Mouse (Mus musculus): Measurements from ENCODE around the gene Ccdc144b.

Ccdc144b gene

DNA sequence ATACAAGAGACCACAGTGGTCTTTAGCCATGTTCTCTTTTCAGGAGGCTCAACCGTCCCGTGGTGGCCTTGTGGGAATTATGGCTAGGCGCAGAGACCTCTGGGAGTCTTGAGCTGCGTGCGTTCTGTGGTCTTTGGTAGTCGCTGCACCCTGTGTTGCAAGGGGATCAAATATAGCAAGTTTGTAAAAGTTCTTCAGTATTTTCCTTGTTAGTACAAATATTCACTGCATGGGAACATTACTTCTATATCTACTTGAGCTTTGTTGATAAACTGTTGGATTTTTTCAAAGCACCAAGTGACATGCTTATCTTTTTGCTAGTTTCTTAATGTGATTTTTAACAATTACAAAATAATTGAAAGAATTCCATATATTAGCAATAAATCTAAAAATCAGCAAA lies at the start of gene Ccdc144b:
Gene Ccdc144b (minus strand): TSS at position 101 of the 400 bp plus-strand sequence.
- DNase-seq = no peak

DNA sequence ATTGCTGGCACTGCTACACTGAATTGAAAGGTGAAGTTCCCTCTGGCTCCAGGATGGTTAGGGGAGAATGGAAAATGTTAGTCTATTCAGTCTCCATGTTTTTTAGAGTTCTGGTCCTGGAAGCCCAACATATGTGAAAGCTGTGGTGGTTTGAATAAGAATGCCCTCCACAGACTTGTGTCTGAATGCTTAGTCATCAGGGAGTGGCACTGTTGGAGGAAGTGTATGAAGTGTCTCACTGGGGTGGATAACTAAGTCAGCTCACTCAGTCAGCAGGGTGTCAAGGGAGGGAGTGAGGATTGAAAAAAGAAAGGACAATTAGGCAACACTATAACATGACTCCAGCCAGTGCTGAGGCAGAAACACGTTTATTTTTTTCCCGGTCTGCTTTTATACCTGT lies 42.0 kb upstream of the Ccdc144b start:
- DNase-seq = no peak

DNA sequence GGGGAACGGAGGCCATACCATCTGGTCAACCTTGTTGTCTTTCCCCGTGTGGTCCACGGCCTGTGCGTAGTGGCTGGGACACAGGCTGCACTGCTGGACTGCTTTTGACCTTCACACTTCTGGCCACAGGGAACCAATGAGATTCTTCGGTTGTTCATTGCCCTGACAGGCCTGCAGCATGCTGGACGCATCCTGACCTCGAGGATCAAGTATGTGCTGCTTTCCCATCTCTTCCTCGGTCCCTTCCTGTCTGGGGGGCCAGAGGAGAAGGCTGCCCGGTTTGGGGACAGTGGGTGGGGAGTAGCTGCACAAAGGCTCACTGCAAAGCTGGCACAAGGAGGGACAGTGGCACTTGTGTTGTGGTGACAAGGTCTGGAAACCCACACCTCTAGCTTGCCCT lies 34.2 kb upstream of the Ccdc144b start:
- no peak for DNase-seq

DNA sequence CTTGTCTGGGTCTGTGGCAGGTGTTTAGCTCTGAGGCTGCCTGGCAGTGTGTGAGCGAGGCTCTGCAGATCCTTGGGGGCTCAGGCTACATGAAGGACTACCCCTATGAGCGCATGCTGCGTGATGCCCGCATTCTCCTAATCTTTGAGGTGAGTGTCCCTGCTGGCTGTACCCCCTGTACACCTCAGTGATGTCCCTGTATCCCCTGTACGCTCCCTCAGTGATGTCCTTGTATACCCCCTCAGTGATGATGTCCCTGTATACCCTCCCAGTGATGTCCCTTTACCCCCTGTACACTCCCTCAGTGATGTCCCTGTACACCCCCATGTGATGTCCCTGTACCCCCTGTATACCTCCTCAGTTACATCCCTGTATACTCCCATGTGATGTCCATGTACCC lies 32.0 kb upstream of the Ccdc144b start:
- no peak for DNase-seq

DNA sequence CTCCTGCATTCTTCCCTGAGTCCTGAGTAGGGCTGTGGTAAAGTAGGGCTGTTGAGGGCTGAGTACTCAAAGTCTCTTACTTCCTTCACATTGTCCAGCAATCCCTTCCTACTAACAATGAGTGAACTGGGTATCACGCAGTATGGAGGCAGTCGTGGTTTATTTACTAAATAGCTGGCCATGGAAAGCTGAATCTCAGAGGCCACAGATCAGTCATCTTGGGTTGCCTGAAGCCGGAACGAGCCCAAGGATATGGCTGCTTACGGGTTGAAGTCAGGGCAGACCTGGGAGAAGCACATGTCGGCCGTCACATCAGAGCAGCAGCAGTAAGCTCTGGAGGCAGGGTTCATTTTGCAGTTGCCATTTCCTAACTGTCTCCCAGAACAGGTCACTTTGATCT lies 30.0 kb upstream of the Ccdc144b start:
- no peak for DNase-seq

DNA sequence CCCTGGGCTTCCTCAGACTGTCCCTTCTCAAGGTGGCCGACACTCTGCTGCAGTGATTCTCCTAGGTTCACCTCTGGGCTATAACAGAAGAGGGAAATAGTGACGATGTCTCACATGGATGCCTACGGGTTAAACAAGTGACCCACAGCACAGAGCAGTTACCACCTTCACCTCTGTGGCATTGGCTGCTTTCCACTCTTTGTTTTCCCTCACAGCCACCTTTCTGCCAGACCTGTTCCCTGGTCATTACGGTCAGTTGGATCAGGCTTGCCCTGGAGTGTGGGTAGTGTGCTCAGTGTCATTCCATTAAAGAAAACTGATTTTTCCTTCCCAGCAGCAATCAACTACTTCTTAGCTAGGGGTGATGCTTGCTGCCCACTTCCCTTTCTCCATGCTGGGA lies 29.5 kb upstream of the Ccdc144b start:
- DNase-seq = no peak

DNA sequence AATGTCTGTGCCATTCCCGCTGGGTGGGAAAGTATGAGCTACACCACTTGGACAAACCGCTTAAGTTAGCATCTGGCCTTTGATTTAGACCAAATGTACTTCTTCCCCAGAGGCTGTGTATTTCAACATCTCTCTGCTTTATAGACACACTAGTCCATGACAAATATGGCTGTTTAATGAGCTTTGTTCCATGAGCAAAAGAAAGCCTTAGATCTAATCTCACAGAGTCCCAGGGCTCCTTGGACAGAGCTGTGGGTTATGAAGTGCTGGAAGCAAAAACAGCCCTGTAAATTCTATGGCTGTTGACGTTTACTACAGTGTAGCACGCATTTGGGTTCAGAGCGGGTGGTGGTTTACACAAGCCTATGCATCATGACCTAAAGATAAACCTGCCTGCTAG lies 27.4 kb upstream of the Ccdc144b start:
- DNase-seq = no peak

DNA sequence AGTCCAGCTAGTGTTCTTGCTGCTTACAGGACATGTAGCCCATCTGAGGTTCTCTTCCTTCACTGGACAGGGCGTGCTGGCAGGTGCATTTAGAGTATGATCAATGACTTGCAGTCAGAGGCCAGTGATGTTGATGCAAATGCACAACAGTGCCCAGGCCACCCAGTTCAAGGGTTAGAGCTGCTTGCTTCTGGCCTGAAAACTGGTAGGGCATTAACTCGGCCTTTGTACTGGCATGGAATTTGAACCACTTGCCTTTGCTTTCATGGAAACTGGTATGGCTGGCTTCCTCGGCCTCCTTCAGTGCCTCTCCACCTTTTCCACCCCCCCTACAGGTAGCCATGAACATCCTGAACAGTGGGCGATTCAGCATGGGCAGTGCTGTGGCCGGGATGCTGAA lies 26.5 kb upstream of the Ccdc144b start:
- DNase-seq = no peak

DNA sequence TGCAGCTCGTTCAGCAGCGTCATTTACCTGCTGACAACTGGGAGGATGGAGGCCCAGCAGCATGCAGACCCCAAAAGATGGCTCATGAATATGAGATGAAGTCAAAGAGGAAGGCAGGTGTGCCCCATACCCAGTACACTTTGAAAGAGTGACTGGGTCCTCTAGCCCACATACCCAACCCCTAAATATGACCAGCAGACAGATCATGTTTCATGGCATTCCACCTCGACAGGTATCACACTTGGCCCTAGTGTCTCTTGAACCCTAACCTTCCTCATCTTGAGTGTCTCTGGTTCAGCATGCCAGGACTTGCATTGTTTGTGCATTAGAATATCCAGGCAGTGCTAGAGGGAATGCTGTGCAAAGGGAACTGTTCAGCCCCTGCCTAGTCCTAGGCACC lies 24.0 kb upstream of the Ccdc144b start:
- DNase-seq = no peak

DNA sequence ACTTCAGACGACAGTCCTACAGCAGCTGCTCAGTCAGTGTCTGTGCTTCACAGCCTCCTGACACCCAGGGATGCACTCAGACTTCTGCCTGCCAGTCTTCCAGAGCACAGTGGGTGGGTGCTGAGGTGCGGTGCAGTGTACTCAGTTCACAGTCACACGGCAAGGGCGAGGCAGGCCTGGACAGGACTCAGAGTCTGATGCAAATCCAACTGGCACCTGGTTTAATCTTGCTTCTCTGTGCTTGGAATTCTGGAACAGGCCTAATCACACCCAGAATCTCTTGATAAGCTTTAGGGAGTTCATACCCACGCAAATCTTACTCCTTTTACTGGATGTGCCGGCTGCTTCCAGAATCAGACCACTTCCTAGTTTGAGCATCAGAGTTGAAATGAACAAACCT lies 22.1 kb upstream of the Ccdc144b start:
- DNase-seq = no peak

DNA sequence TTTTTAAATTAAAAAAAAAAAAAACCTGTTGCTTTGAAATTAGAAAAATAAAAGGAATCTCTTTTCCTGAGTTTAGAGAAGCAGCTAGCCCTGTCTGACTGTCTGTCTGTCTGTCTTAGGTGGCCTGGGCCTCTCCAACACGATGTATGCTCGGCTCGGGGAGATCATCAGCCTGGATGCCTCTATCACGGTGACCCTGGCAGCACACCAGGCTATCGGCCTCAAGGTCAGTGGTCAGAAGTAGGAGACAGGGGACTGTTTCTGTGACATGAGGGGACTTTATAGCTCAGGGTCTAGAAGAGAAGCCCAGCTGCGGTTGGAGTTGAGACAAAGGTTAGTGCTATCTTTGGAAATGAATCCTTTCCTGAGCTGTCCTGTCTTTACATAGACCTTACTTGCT lies 20.9 kb upstream of the Ccdc144b start:
- DNase-seq = no peak

DNA sequence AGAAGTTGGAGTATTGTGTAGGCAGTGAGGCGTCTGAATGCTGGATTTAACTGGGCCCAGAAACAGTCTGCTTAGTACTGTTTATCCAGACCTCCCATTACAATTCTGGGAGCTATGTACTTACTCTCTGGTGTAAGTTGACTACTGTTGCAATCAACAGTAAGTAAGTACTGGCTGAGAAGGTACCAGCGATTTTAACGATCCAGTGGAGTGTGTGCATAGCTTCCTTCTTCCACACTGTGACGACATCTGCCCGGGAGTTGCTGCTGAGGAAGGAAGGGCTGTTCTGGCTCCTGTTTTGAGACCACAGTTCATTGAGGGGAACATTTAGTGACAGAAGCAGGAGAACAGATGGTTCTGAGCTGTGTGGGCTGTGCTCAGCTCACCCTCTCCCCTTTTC lies 17.7 kb upstream of the Ccdc144b start:
- DNase-seq = no peak

DNA sequence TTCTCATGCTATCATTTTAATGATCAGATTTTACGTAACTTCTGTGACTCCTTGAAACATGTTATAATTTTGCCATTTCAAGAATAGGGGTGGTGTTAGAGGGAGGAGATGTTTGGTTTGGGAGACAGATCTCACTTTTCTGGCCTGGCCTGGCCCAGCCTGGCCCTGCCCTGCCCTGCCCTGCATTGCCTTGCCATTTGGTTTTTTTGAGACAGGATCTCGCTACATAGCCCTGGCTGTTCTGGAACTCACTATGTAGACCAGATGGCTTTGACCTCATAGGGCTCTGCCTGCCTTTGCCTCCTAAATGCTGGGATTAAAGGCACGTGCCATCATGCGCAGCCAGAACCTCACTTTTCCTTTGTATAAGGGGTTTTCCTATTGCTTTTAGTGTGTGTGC lies 17.1 kb upstream of the Ccdc144b start:
- no peak for DNase-seq

DNA sequence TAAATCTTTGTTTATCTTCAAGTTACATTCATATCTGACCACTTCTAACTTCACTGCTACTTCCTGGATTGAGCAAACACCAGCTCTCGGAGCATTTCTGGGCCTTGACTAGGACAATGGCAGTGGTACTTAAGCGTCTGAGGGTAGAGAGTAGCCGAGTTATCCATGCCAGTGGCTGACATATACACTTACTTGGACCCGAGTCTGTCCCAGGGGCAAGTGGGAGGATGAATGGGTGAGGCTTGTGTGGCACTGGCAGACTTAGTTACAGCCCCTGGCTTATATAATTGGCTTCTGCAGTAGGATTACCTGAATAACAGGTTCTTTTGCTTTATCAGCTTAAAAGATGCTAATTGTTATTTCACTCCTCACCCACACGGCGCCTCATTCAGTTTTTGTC lies 14.4 kb upstream of the Ccdc144b start:
- no peak for DNase-seq

DNA sequence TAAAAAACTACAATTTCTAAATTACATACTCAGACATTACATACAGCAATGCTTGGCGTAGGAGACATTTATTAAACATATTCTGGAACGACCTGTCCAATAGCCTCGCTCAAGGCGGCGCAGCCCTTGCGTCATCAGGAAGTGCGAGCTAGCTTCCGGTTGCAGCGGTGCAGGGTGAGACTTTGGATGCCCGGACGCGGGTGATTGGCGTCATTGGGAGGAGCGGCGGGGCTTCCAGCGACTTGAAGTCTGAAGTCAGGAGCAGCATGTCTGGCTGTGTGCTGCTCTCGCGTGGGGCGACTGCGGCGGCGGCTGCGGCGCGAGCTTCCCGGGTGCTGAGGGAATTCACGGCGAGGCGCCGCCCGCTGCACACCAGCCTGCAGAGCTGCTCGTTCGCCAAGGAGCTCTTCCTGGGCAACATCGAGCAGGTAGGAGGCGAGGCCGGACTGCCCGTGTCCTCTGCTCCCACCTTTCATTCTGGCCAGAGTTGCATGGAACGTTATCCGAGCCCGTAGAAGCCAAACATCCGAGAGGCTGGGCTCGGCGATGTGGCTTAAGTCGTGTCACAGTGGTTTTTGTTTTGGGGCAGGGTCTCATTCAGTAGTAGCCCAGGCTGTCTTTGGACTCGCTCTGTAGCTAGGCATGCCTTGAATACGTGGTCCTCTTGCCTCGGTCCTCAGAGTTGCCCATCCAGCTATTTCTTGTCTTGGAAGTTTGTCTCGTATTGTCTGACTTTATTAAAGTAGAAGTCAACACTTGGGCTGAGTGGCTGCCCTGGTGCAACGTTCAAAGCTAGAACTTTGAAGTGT lies 12.7 kb upstream of the Ccdc144b start, which contains the start of gene Acad9:
Gene Acad9 (plus strand): TSS at position 137 of the 809 bp plus-strand sequence.
- peak; percentile 95 to 96 for DNase-seq

DNA sequence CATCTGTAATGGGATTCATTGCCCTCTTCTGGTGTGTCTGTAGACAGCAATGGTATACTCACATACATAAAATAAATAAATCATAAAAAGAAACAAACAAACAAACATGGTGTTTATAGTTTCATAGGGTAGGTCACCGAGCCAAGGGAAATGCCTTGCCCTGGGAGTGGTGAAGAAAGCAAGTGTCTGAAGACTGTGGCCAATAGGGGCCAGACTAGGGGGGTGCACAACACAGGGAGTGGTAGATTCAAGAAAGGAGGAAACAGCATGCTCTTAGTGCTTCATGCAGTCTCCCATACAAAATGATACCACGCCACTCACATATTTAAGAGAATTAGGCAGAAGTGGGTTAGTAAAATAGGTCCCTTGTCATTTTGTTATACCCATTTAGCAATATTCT lies 11.8 kb upstream of the Ccdc144b start:
- DNase-seq = peak in 1 of 2 experiments; percentile 12

DNA sequence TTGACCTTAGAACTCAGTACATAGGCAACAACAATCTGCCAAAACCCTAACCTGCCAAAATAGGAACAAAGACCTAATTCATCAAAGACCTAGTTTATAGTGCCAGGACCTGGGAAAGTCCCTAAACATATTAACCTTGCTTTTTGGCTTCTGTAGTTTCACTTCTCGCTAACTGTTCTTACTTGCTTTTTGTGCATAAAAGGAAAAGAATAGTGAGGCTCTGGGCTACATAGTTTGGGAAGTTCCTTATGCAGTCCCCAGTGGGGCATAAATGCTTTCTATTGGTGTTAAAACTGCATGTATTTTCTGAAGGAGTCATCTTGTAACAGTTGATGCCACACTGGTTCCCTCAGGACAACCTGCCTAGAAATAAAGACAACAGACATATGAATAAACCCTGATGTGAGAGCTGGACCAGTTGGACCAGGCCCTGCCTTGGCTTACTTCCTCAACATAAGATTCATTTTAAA lies 11.3 kb upstream of the Ccdc144b start:
- DNase-seq = no peak

DNA sequence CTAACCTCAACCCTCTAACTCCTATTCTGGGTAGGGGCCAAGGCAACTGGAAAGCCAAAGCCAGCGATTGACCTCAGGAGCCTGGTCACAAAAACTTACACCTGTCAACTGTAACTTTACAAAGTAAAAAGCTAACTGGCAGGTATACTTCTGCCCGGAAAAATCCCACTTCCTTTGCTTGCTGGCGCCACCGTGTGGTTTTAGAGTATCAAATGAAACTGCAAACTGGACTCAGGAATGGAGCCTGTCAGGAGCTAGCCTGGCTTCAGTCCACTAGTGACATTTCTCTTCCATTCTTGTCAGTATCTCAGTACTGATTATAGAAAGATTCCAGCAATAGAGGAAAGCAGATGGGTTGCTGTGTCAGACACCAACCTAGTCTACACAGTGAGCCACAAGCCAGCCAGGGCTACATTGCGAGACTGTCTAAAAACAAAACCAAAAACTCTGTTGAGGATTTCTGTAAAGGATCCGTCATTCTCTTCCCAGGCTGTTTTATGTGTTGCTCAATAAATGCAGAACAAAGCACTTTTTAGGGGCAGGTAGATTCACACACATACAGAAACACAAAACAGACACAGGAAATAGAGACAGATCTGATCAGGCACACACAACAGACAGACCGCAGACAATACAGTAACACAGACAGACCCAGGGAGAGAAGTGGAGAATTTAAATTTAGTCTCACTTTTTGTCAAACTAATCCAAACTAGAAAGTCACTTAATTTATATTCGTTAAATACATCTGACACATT lies 6.9 kb upstream of the Ccdc144b start:
- peak; percentile 74 to 82 for DNase-seq

DNA sequence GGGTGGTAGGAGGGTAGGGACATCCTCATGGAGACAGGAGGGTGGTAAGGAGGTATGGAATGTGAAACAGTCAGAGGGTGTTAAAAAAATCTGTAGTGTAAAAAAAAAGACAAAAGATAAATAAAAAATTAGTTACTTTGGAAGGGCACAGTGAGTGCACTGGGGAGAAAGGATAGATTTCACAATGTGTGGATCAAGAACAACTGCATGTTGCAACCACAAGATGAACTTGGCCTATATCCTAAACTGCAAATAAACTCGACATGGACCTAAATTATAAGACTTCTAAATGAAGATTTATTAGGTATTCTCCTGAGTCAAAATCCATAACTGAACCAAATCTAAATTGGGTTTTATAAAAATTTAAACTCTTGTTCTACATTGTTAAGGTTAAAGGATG lies 4.2 kb downstream of the Ccdc144b start:
- no peak for DNase-seq

DNA sequence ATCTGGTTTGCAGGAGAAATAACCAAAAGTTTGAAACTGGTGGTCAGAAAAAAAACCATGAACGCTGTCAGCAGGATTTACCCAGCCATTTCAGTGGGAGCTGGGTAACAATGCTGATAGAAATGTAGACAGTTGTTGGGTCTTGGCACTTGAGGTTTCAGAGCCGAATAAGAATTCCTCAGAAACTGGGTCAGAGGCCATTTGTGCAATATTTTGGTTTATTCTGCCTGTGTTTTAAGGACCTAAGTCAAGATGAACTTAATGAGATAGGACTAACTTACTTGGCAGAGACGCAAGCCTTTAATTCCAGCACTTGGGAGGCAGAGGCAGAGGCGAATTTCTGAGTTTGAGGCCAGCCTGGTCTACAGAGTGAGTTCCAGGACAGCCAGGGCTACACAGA lies 8.3 kb downstream of the Ccdc144b start:
- no peak for DNase-seq

DNA sequence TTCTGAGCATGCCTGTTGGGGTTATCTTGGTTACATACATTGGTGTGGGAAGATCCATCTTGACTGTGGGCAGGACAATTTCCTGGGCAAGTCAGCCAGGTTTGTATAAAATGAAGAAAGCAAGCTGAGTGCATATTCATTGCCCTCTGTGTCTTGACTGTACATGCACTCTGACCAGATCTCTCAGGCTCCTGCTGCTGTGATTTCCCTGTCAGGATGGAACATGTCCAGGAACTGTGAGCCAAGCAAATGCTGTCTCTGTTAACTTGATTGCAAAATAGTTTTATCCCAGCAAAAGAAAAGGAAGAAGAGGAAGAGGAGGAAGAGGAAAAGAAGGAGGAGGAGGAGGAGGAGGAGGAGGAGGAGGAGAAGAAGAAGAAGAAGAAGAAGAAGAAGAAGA lies 8.8 kb downstream of the Ccdc144b start:
- no peak for DNase-seq

DNA sequence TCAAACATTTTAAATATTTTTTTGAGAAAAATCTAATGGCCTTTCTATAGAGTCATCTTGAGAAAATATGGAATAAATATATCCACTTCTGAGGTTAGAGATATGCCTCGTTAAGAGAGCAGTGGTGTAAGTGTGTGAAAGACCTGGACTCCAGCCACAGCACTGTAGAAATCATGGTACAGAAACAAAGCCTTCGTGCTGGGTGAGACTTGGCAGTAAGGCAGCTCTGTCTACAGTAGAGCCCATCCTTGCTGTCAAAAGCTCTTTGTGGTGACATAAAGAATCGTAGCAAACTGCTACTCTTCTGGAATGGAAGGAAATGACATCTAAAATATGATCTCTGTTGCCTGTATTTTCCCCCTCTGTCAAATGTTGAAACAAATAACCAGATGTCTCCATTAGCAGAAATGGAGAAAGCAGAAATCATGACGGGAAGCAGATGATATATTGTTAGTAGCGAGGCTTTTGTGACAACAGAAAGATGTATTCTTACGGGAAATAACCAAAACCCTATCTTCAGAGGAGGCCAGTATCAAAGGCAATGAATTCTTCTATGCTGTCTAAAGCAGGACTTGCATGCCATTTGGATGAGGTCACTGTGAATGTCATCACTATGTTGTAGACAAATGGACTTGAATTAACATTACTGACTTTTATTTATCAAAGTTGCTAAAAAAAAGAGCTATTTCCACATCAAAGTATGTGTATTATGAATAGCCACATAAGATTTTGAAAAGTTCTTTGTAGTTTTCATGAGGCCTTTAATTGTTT lies 21.4 kb downstream of the Ccdc144b start:
- DNase-seq = no peak

DNA sequence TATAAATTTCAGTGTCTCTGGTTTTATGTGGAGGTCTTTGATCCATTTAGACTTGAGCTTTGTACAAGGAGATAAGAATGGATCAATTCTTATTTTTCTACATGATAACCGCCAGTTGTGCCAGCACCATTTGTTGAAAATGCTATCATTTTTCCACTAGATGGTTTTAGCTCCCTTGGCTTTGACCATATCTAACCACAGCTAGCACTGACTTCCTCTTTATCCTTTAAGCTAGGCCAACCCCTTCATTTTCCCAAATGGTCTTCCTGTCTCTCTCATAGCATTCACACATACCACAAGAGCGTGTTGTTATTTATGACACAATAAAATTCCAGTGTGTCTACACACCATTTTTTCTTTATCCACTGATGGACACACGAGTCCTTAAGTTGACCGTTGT lies 23.4 kb downstream of the Ccdc144b start:
- no peak for DNase-seq
